Mouse (Mus musculus) testis, adult 2 months (tissue): Measurements from ENCODE around the gene Map2k5. TPM values are rescaled to one million over a fixed set of nuclear protein-coding genes. Genes with fewer than 3 reads are reported as not detected.

ENCODE experiments used
- H3K27ac ChIP-seq: fragments of 200-500 bp; 2 replicates; pipeline ENCODE4 v1.5.1; 2012; ENCODE audit warnings: low read depth, low read length; ENCODE audit not compliant: control insufficient read depth, insufficient read depth
- H3K27me3 ChIP-seq: fragments of 200-500 bp; 2 replicates; pipeline ENCODE4 v1.6.1; 2012; ENCODE audit warnings: mild to moderate bottlenecking, low read length, moderate library complexity; ENCODE audit not compliant: control insufficient read depth, insufficient read depth
- H3K36me3 ChIP-seq: fragments of 200-500 bp; 2 replicates; pipeline ENCODE4 v1.6.1; 2012; ENCODE audit warnings: mild to moderate bottlenecking, low read length; ENCODE audit not compliant: control insufficient read depth, insufficient read depth
- H3K4me1 ChIP-seq: fragments of 200-500 bp; 2 replicates; pipeline ENCODE4 v1.6.1; 2012; ENCODE audit warnings: low read length; ENCODE audit not compliant: control insufficient read depth, insufficient read depth
- H3K4me3 ChIP-seq: fragments of 200-500 bp; 2 replicates; pipeline ENCODE4 v1.5.1; 2012; ENCODE audit warnings: low read depth, mild to moderate bottlenecking, low read length, moderate library complexity, mixed read lengths; ENCODE audit not compliant: control insufficient read depth
- CTCF ChIP-seq: fragments of 200-500 bp; IDR thresholded peaks from 2 replicates; pipeline ENCODE4 v1.5.1; 2012; ENCODE audit warnings: low read depth, mild to moderate bottlenecking, inconsistent platforms, low read length, moderate library complexity; ENCODE audit not compliant: control insufficient read depth, insufficient read depth, insufficient replicate concordance
- POLR2A ChIP-seq: fragments of 200-500 bp; IDR thresholded peaks from 2 replicates; pipeline ENCODE4 v1.6.1; 2012; ENCODE audit warnings: low read depth, mild to moderate bottlenecking, inconsistent platforms, low read length, moderate library complexity; ENCODE audit not compliant: control insufficient read depth
- polyA plus RNA-seq: library from polyadenylated mRNA; depleted of rRNA; stranded (reverse); fragments of >200 nt; gene quantifications from 2 replicates; pipeline ENCODE4 v1.2.3, GENCODE M21; 2012

The Map2k5 gene
- polyA plus RNA-seq, 1 experiment = 53.3 TPM

GRCm38 (mm10) chr9:63150086-63150800 is 227.5 kb downstream of the Map2k5 start:
- Histone ChIP-seq H3K4me3 (no peak overlapping the region), H3K27ac (no peak overlapping the region), H3K27me3 (peaks cover 12% of the 10 kb centered on the region), H3K36me3 (no peaks in the 10 kb centered on the region), H3K4me1 (peaks cover 27% of the 10 kb centered on the region)
- TF ChIP-seq POLR2A (no peak), CTCF (no peak)

DNA sequence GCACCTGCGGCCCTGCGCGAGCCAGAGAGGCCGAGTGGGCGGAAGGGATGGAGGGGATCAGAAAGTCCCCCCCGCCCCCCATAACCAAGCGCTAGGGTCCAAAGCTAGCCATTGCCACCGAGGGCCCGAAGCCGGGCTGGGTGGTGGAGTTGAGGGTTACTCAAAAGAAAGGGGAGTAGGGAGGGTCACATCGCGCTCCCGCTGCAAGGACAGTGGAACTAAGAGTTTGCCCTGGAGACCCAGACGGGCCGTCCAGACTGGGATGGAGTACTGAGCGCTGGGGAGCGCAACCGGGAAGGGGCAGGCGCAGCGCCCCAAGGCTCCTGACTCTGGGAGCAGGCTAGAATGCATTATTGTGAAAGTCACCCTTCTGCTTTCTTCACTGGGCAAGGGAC is 228.3 kb downstream of the Map2k5 start:
- Histone ChIP-seq H3K4me1 (peaks cover 35% of the 10 kb centered on the region), H3K36me3 (no peaks in the 10 kb centered on the region), H3K4me3 (peak overlapping the region; percentile 65), H3K27me3 (peaks cover 15% of the 10 kb centered on the region), H3K27ac (no peak overlapping the region)
- TF ChIP-seq CTCF (no peak), POLR2A (no peak)

GRCm38 (mm10) chr9:63148410-63149371 is 229.0 kb downstream of the Map2k5 start, which contains the start of gene Skor1:
Gene Skor1, minus strand, starts transcription at chr9:63148961.
- Histone ChIP-seq H3K4me1 (peaks cover 39% of the 10 kb centered on the region), H3K36me3 (no peaks in the 10 kb centered on the region), H3K27ac (no peak within 1 kb of the TSS), H3K27me3 (peaks cover 15% of the 10 kb centered on the region), H3K4me3 (peak within 1 kb of the TSS; percentile 65)
- TF ChIP-seq POLR2A = no peak
- no peak for TF ChIP-seq CTCF

DNA sequence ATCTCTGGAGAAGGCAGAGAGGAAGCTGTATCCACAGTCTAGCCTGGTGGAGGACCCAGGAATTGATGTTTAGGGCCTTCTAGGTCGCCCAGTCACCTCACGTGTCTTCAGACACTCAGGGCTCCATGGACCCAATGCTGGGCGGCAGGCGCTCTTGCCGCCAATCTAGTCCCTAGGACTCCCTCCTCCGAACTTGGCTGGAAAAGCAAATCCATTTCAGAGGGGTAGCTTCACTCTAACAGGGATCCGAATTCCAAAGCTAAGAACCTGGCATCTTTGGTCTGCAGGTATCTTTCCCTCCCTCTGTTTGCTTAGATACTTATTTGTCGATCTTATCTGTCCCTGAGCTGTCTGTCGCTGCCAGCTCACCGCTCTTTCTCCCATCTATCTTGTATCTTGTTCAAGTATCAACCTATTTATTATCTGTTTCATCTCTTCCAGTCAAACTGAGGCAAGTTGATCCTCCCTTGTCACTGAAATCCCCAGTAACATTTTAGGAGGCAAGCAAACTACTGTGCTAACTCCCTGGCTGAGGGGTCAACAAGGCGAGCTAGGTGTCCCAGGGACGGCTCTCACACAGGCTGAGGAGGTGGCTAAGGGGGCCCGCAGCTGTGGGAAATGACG is 229.8 kb downstream of the Map2k5 start:
- Histone ChIP-seq H3K36me3 (no peaks in the 10 kb centered on the region), H3K4me3 (no peak overlapping the region; the same call in 1 of the 2 replicates), H3K27me3 (peaks cover 15% of the 10 kb centered on the region), H3K27ac (no peak overlapping the region), H3K4me1 (peaks cover 41% of the 10 kb centered on the region)
- TF ChIP-seq POLR2A (no peak), CTCF (no peak)

- H3K27me3 ChIP-seq = peaks cover 15% of the 10 kb centered on the region
- no peak overlapping the region for H3K27ac ChIP-seq
- no peak for TF ChIP-seq POLR2A
- TF ChIP-seq CTCF = no peak
- H3K4me3 ChIP-seq = no peak overlapping the region
- no peaks in the 10 kb centered on the region for H3K36me3 ChIP-seq
- peaks cover 46% of the 10 kb centered on the region for H3K4me1 ChIP-seq
Observed at GRCm38 (mm10) chr9:63147296-63147695, 230.4 kb downstream of the Map2k5 start.

- TF ChIP-seq CTCF = no peak
- no peak for TF ChIP-seq POLR2A
- peaks cover 46% of the 10 kb centered on the region for H3K4me1 ChIP-seq
- H3K36me3 ChIP-seq = no peaks in the 10 kb centered on the region
- no peak overlapping the region for H3K27ac ChIP-seq
- H3K4me3 ChIP-seq = no peak overlapping the region
- H3K27me3 ChIP-seq = peaks cover 15% of the 10 kb centered on the region
Observed at GRCm38 (mm10) chr9:63146856-63147274, 230.8 kb downstream of the Map2k5 start.
